Mouse (Mus musculus) midbrain, postnatal 0 days (tissue): Measurements from ENCODE around the gene Ppp2r5e. TPM values are rescaled to one million over a fixed set of nuclear protein-coding genes. Genes with fewer than 3 reads are reported as not detected.
"Not testable (repeated sequence)": the region's sequence is repeated elsewhere in the genome, so short reads cannot be mapped to it uniquely, and the experiment has no call there.

Source experiments
- ATAC-seq: fragments of 200-750 bp; cut with Nextera tagmentation; 2 replicates; pipeline ENCODE4 v1.8.0; 2017; ENCODE audit warnings: moderate number of reproducible peaks, mild to moderate bottlenecking, moderate TSS enrichment, moderate library complexity; ENCODE audit not compliant: low FRiP score
- DNase-seq: peaks from one replicate; pipeline ENCODE4 v3.0.0-alpha.2; 2015; ENCODE audit warnings: low spot score
- H3K27ac ChIP-seq: fragments of 300-500 bp; sonication (generic); 2 replicates; pipeline ENCODE4 v1.5.1; 2014; ENCODE audit warnings: low read depth, mild to moderate bottlenecking, low read length, mixed read lengths
- H3K27me3 ChIP-seq: fragments of 300-500 bp; sonication (generic); 2 replicates; pipeline ENCODE4 v1.6.1; 2014; ENCODE audit warnings: low read length, control low read depth, mixed read lengths; ENCODE audit not compliant: insufficient read depth
- H3K36me3 ChIP-seq: fragments of 300-500 bp; sonication (generic); 2 replicates; pipeline ENCODE4 v1.6.1; 2014; ENCODE audit warnings: low read length, control low read depth, mixed read lengths; ENCODE audit not compliant: insufficient read depth
- H3K4me1 ChIP-seq: fragments of 300-500 bp; sonication (generic); 2 replicates; pipeline ENCODE4 v1.6.1; 2014; ENCODE audit warnings: mild to moderate bottlenecking, control low read depth, antibody characterized with exemption, low read length, mixed read lengths; ENCODE audit not compliant: insufficient read depth
- H3K4me2 ChIP-seq: fragments of 300-500 bp; sonication (generic); 2 replicates; pipeline ENCODE4 v1.6.1; 2014; ENCODE audit warnings: low read depth, mild to moderate bottlenecking, low read length, mixed read lengths; ENCODE audit not compliant: poor library complexity, severe bottlenecking
- H3K4me3 ChIP-seq: fragments of 300-500 bp; sonication (generic); 2 replicates; pipeline ENCODE4 v1.5.1; 2014; ENCODE audit warnings: low read depth, mild to moderate bottlenecking, low read length, moderate library complexity
- H3K9ac ChIP-seq: fragments of 300-500 bp; sonication (generic); replicated peaks from 2 replicates; pipeline ENCODE4 v1.6.1; 2014; ENCODE audit warnings: mild to moderate bottlenecking, low read length, moderate library complexity, mixed read lengths; ENCODE audit not compliant: poor library complexity, severe bottlenecking
- H3K9me3 ChIP-seq: fragments of 300-500 bp; sonication (generic); 2 replicates; pipeline ENCODE4 v1.6.1; 2016; ENCODE audit warnings: low read length, control low read depth
- CTCF ChIP-seq: IDR thresholded peaks from 2 replicates; pipeline ENCODE4 v1.5.1; 2016; ENCODE audit warnings: antibody characterized with exemption, mild to moderate bottlenecking
- WGBS: fragments of 180-500 bp; shearing (Covaris S2); extraction: QIAGEN DNeasy Blood & Tissue Kit; methylation state at CpG from one replicate; pipeline ENCODE4 v1.1.7; 2014; 5-methylcytosine and 5-hydroxymethylcytosine counted together
- polyA plus RNA-seq: library from polyadenylated mRNA; unstranded; fragments of >200 nt; fragmentation: Nextera tagmentation; extraction: Ambion mirVana; gene quantifications from 2 replicates; pipeline ENCODE4 v1.2.1, GENCODE M21; 2015
- total RNA-seq: library from RNA; depleted of rRNA; stranded (reverse); fragments of >200 nt; gene quantifications from 2 replicates; pipeline ENCODE4 v1.2.3, GENCODE M21; 2014

Ppp2r5e gene
- total and polyA plus RNA-seq, 2 experiments from 2014 or later: 22.8 to 32.9 TPM

DNA sequence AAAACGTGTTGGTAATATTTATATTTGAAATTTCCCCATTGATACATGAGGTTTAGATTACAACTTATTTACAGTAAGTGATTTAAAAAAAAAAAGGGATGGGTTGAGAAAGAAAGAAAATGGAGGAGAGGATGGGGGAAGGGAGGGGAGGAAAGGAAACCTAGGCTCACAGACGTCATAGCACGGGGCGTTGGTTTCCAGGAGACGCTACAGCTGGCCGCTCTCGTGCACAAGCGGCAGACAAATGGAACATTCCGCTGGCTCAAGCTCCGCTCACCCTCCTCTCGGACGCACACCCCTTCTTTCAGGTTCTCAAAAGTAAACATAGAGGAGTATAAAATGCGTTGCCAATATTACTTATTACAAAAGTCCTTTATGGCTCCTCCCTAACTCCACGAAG, 146.0 kb downstream of the Ppp2r5e start:
- H3K27ac ChIP-seq: no peak overlapping the region
- TF ChIP-seq CTCF: no peak

GRCm38 (mm10) chr12:75449475-75449966, 146.5 kb downstream of the Ppp2r5e start:
- H3K9ac ChIP-seq: no peak overlapping the region
- H3K9me3 ChIP-seq: no peaks in the 10 kb centered on the region
- H3K27me3 ChIP-seq: no peaks in the 10 kb centered on the region
- H3K4me1 ChIP-seq: no peaks in the 10 kb centered on the region
- TF ChIP-seq CTCF: peak; percentile 75
- H3K4me2 ChIP-seq: no peak overlapping the region
- peak; percentile 7; the same call in 1 of the 2 replicates for ATAC-seq
- 61% methylated on average over 6 of the region's 6 CpGs for WGBS
- peak; percentile 46 for DNase-seq
- H3K36me3 ChIP-seq: peaks cover 19% of the 10 kb centered on the region
- no peak overlapping the region for H3K27ac ChIP-seq
- no peak overlapping the region for H3K4me3 ChIP-seq

More for the DNA sequence above, 146.0 kb downstream of the Ppp2r5e start:
- H3K4me1 ChIP-seq: no peaks in the 10 kb centered on the region
- H3K27me3 ChIP-seq: no peaks in the 10 kb centered on the region
- 79% methylated on average over 14 of the region's 14 CpGs for WGBS
- no peak overlapping the region for H3K9ac ChIP-seq
- peaks cover 19% of the 10 kb centered on the region for H3K36me3 ChIP-seq
- no peak overlapping the region for H3K4me3 ChIP-seq
- H3K9me3 ChIP-seq: no peaks in the 10 kb centered on the region
- DNase-seq (no peak), ATAC-seq (0 out of 2 replicates have a peak, but pooled peaks have one; percentile 44)
- no peak overlapping the region for H3K4me2 ChIP-seq

DNA sequence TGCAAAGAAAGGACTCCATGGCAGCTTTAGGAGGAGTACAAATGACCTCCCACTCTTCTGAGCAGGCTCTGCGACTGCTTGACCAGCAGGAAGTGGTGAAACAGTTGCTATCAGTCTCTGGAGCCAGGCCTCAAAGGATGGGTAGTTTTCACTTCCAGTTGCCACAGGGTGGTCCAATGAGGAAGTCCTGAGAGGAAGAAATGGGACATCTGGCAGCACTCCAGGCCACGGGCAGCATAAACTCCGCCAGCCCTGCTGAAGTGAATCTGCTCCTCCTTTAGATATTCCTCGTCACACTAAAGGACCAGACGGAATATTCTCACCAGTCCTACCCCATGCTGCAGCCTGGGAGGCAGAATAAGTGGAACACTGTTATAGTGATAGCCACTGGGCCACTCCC, 147.1 kb downstream of the Ppp2r5e start:
- H3K9me3 ChIP-seq: no peaks in the 10 kb centered on the region
- TF ChIP-seq CTCF: no peak
- DNase-seq: no peak
- no peak overlapping the region for H3K27ac ChIP-seq
- H3K36me3 ChIP-seq: peaks cover 19% of the 10 kb centered on the region
- no peaks in the 10 kb centered on the region for H3K27me3 ChIP-seq
- ATAC-seq: 0 out of 2 replicates have a peak, but pooled peaks have one; percentile 23
- WGBS: 92% methylated on average over 5 of the region's 5 CpGs
- no peak overlapping the region for H3K9ac ChIP-seq
- no peak overlapping the region for H3K4me3 ChIP-seq
- no peak overlapping the region for H3K4me2 ChIP-seq
- H3K4me1 ChIP-seq: no peaks in the 10 kb centered on the region

DNA sequence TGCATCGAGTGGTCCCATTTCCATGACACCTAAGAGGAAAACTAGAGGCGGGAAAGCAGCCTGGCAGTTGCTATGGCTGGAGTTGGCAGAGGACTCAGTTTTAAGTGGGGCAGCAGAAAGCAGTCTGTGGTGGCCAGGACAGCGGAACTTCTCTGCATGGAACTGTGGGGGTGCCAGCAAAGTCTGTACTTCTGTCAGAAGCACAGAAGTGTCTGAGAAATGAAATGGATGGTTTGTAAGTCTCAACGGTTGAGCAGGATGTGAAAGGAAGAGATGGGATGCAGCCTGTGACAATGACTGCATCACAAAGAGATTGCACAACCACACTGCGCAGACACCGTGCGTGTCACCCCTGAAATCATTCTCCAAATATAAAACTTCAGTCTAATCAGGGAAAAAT, 149.8 kb downstream of the Ppp2r5e start:
- no peak overlapping the region for H3K27ac ChIP-seq
- H3K9me3 ChIP-seq: no peaks in the 10 kb centered on the region
- WGBS: 81% methylated on average over 7 of the region's 7 CpGs
- TF ChIP-seq CTCF: no peak
- H3K9ac ChIP-seq: no peak overlapping the region
- ATAC-seq (no peak), DNase-seq (no peak)
- H3K27me3 ChIP-seq: no peaks in the 10 kb centered on the region
- no peaks in the 10 kb centered on the region for H3K4me1 ChIP-seq
- H3K36me3 ChIP-seq: peaks cover 6% of the 10 kb centered on the region; the same call in 1 of the 2 replicates
- H3K4me3 ChIP-seq: no peak overlapping the region
- no peak overlapping the region for H3K4me2 ChIP-seq

DNA sequence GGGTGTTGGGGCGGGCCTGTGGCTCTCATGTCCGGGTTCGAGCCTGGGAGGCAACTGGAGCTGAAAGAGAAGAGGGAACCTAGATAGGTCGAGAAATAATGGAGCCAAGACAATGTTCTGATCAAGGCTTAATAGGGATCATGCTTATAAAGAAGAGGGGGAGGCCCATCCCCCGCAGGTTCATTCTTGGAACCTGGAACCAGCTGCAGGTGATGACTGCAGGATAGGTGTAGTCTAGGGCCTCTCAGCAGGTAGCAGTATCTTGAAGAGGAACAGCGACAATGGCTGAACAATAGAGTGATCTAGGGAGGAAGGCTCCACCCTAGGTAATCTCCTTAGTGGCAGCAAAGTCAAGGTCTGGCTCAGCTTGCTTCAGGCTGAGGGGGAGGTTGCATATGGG, 163.6 kb downstream of the Ppp2r5e start:
- H3K9ac ChIP-seq, H3K4me3 ChIP-seq, H3K9me3 ChIP-seq, ATAC-seq, H3K36me3 ChIP-seq, H3K4me1 ChIP-seq, H3K27me3 ChIP-seq, H3K27ac ChIP-seq, H3K4me2 ChIP-seq, DNase-seq: not testable (repeated sequence)
- 82% methylated on average over 6 of the region's 6 CpGs for WGBS

- Histone ChIP-seq H3K4me2 (no peak overlapping the region), H3K4me1 (no peaks in the 10 kb centered on the region), H3K9me3 (no peaks in the 10 kb centered on the region), H3K4me3 (no peak overlapping the region), H3K36me3 (no peaks in the 10 kb centered on the region), H3K27ac (no peak overlapping the region), H3K27me3 (no peaks in the 10 kb centered on the region), H3K9ac (no peak overlapping the region)
- ATAC-seq (no peak), DNase-seq (no peak)
- WGBS: 92% methylated on average over 1 of the region's 1 CpGs
- TF ChIP-seq CTCF: no peak
Measured at GRCm38 (mm10) chr12:75429685-75430396, 166.2 kb downstream of the Ppp2r5e start.
